Mouse (Mus musculus): ENCODE measurements around the gene Rsl24d1.
"Not testable (repeated sequence)": the region's sequence is repeated elsewhere in the genome, so short reads cannot be mapped to it uniquely, and the experiment has no call there.

DNA sequence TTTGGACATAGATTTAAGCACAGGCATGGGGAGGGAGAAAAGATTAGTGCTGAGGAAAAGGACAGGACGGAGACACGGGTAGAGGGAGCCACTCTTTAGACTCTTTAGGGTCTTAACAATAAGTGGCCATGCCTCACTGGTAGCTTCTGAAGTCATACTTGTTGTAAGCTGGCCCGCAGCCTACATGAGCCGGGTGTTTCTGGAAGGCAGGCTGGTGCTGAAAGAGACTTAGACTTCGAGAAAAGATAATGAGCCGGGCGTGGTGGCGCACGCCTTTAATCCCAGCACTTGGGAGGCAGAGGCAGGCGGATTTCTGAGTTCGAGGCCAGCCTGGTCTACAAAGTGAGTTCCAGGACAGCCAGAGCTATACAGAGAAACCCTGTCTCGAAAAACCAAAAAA is 33.9 kb upstream of the Rsl24d1 start:
- not testable (repeated sequence) for TF ChIP-seq POLR2A (IDR thresholded peaks at IDR 0.05; ENCODE audit: low read depth, low read length); CTCF (IDR thresholded peaks at IDR 0.05; ENCODE audit: extremely low read depth, insufficient read length, insufficient replicate concordance, low read depth, low read length)

Data from small intestine, adult 2 months (tissue).